Mouse (Mus musculus) lung, embryonic 14.5 days (tissue): ENCODE data around the gene Rdh9. TPM values are rescaled to one million over a fixed set of nuclear protein-coding genes. Genes with fewer than 3 reads are reported as not detected.

ENCODE experiments used
- ATAC-seq: fragments of 200-750 bp; cut with Nextera tagmentation; 2 replicates; pipeline ENCODE4 v1.8.0; 2017; ENCODE audit warnings: mild to moderate bottlenecking, moderate TSS enrichment, moderate library complexity; ENCODE audit not compliant: insufficient read depth
- DNase-seq: peaks from one replicate; pipeline ENCODE4 v3.0.0-alpha.2; 2015
- H3K27ac ChIP-seq: fragments of 300-500 bp; sonication (generic); 2 replicates; pipeline ENCODE4 v1.5.1; 2014; ENCODE audit warnings: low read depth, mild to moderate bottlenecking, moderate library complexity
- H3K27me3 ChIP-seq: fragments of 300-500 bp; sonication (generic); 2 replicates; pipeline ENCODE4 v1.6.1; 2014; ENCODE audit warnings: low read length, control low read depth; ENCODE audit not compliant: insufficient read depth
- H3K36me3 ChIP-seq: fragments of 300-500 bp; sonication (generic); 2 replicates; pipeline ENCODE4 v1.6.1; 2014; ENCODE audit warnings: control low read depth; ENCODE audit not compliant: insufficient read depth
- H3K4me1 ChIP-seq: fragments of 300-500 bp; sonication (generic); 2 replicates; pipeline ENCODE4 v1.6.1; 2014; ENCODE audit warnings: antibody characterized with exemption, control low read depth; ENCODE audit not compliant: insufficient read depth
- H3K4me2 ChIP-seq: fragments of 300-500 bp; sonication (generic); 2 replicates; pipeline ENCODE4 v1.6.1; 2014; ENCODE audit warnings: mild to moderate bottlenecking
- H3K4me3 ChIP-seq: fragments of 300-500 bp; sonication (generic); 2 replicates; pipeline ENCODE4 v1.5.1; 2014; ENCODE audit warnings: low read depth, low read length
- H3K9ac ChIP-seq: fragments of 300-500 bp; sonication (generic); 2 replicates; pipeline ENCODE4 v1.6.1; 2014
- H3K9me3 ChIP-seq: fragments of 300-500 bp; sonication (generic); 2 replicates; pipeline ENCODE4 v1.6.1; 2016; ENCODE audit warnings: low read depth, low read length, control low read depth
- CTCF ChIP-seq: IDR thresholded peaks from 2 replicates; pipeline ENCODE4 v1.5.1; 2016; ENCODE audit warnings: antibody characterized with exemption, low read depth
- WGBS: fragments of 180-500 bp; shearing (Covaris S2); extraction: QIAGEN DNeasy Blood & Tissue Kit; methylation state at CpG from one replicate; pipeline ENCODE4 v1.1.7; 2014; 5-methylcytosine and 5-hydroxymethylcytosine counted together
- polyA plus RNA-seq: library from polyadenylated mRNA; unstranded; fragments of >200 nt; fragmentation: Nextera tagmentation; extraction: Ambion mirVana; gene quantifications from 2 replicates; pipeline ENCODE4 v1.2.1, GENCODE M21; 2014

Gene Rdh9
- polyA plus RNA-seq, 1 experiment from 2014 or later, result not detected

GRCm38 (mm10) chr10:127747254-127747653, 28.9 kb upstream of the Rdh9 start:
- Histone ChIP-seq H3K4me1 (0 out of 2 replicates have a peak, but pooled peaks cover 5% of the 10 kb centered on the region), H3K4me3 (no peak overlapping the region), H3K27me3 (no peaks in the 10 kb centered on the region), H3K9me3 (no peaks in the 10 kb centered on the region), H3K4me2 (no peak overlapping the region), H3K27ac (no peak overlapping the region), H3K9ac (no peak overlapping the region), H3K36me3 (peaks cover 60% of the 10 kb centered on the region)
- TF ChIP-seq CTCF, result no peak
- DNase-seq (no peak), ATAC-seq (no peak)
- WGBS, result 89% methylated on average over 8 of the region's 8 CpGs

- Histone ChIP-seq H3K4me3 (0 out of 2 replicates have a peak overlapping the region, but pooled peaks have one; percentile 24), H3K27me3 (no peaks in the 10 kb centered on the region), H3K4me2 (peak overlapping the region; percentile 54; the same call in 1 of the 2 replicates), H3K4me1 (0 out of 2 replicates have a peak, but pooled peaks cover 5% of the 10 kb centered on the region), H3K36me3 (peaks cover 42% of the 10 kb centered on the region), H3K27ac (no peak overlapping the region), H3K9ac (no peak overlapping the region), H3K9me3 (no peaks in the 10 kb centered on the region)
- no peak for TF ChIP-seq CTCF
- WGBS, result 7% methylated on average over 7 of the region's 8 CpGs
- DNase-seq, result peak; percentile 61
- peak; percentile 60; the same call in 1 of the 2 replicates for ATAC-seq
Observed at GRCm38 (mm10) chr10:127748847-127749612, 27.2 kb upstream of the Rdh9 start.

DNA sequence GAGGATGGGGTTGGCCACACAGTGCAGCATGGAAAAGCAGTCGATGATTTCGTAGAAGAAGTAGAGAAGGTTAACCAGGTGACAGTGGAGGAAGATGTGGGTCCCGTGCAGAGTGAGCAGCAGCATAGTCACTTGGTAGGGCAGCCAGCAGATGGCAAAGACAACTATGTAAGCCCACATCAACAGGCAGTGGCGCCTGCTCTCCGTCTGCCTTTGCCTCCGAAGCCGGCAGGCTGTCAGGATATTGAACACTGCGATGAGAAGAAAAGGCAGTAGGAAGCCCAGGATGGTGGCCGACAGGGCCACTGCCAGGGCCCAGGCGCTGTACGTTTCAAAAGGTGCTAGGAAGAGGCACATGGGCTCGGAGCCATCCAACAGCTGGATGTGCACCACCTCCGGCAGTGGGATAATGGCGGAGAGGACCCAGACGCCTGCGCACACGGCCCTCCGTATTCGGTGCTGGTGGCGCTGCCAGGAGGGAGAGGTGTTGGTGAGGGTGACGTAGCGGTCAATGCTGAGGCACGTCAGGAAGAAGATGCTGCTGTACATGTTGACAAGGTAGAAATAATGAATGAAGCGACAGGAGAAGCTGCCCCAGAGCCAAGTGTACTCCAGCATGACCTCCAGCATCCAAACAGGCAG, 25.9 kb upstream of the Rdh9 start:
- peaks cover 30% of the 10 kb centered on the region for H3K36me3 ChIP-seq
- DNase-seq (no peak), ATAC-seq (no peak)
- no peak for TF ChIP-seq CTCF
- H3K27ac ChIP-seq, result 0 out of 2 replicates have a peak overlapping the region, but pooled peaks have one; percentile 18
- no peaks in the 10 kb centered on the region for H3K27me3 ChIP-seq
- peak overlapping the region; percentile 24 for H3K4me3 ChIP-seq
- H3K4me1 ChIP-seq, result 0 out of 2 replicates have a peak, but pooled peaks cover 5% of the 10 kb centered on the region
- 49% methylated on average over 24 of the region's 24 CpGs for WGBS
- H3K4me2 ChIP-seq, result peak overlapping the region; percentile 54
- no peaks in the 10 kb centered on the region for H3K9me3 ChIP-seq
- H3K9ac ChIP-seq, result no peak overlapping the region; the same call in 1 of the 2 replicates

- peak; percentile 51; the same call in 1 of the 2 replicates for ATAC-seq
- H3K4me3 ChIP-seq, result peak within 1 kb of the TSS; percentile 24
Observed at GRCm38 (mm10) chr10:127751548-127751947, 24.6 kb upstream of the Rdh9 start, which contains the start of gene Gpr182. Gene Gpr182, minus strand, starts transcription at chr10:127751732.

DNA sequence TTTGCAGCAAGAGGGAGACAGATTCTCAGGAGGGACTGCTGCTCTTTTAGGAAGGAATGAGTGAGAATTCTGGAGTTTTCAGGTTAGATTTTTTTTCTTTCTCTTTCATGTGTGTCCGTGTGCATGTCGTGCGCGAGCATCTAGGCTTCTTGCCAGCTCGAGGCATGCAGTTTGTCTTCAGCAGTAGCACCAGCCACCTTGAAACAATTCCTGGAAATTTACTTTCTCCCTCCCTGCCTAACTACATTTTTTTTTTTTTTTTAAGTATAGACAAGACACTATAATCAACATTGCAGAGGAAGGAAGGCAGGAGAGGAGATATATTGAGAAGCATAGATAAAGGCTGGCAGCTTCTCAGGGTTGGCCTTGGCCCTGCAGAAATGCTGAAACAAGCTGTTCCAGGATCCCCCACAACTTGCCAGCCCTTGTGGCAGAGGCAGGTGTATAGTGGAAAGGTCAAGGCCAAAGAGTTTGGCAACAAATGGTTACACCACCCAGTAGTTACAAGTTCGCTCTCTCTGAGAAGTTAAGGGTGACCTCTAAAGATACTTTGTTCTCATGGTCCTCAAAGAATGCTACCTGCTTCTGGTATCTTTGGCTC, 21.5 kb upstream of the Rdh9 start:
- Histone ChIP-seq H3K9me3 (no peaks in the 10 kb centered on the region), H3K4me1 (no peaks in the 10 kb centered on the region), H3K9ac (no peak overlapping the region), H3K4me2 (no peak overlapping the region), H3K27me3 (no peaks in the 10 kb centered on the region), H3K4me3 (no peak overlapping the region), H3K36me3 (no peaks in the 10 kb centered on the region), H3K27ac (no peak overlapping the region)
- DNase-seq, result peak; percentile 59
- TF ChIP-seq CTCF, result no peak
- no peak for ATAC-seq
- 50% methylated on average over 6 of the region's 6 CpGs for WGBS

More at GRCm38 (mm10) chr10:127751548-127751947, 24.6 kb upstream of the Rdh9 start, which contains the start of gene Gpr182:
- no peak within 1 kb of the TSS for H3K9ac ChIP-seq
- WGBS, result 27% methylated on average over 8 of the region's 8 CpGs
- H3K27me3 ChIP-seq, result no peaks in the 10 kb centered on the region
- peaks cover 18% of the 10 kb centered on the region for H3K36me3 ChIP-seq
- H3K4me1 ChIP-seq, result 0 out of 2 replicates have a peak, but pooled peaks cover 5% of the 10 kb centered on the region
- no peak for TF ChIP-seq CTCF
- H3K4me2 ChIP-seq, result peak within 1 kb of the TSS; percentile 54
- DNase-seq, result peak; percentile 61
- H3K27ac ChIP-seq, result no peak within 1 kb of the TSS
- H3K9me3 ChIP-seq, result no peaks in the 10 kb centered on the region

GRCm38 (mm10) chr10:127755246-127755645, 20.9 kb upstream of the Rdh9 start:
- Histone ChIP-seq H3K9me3 (no peaks in the 10 kb centered on the region), H3K4me2 (no peak overlapping the region), H3K4me3 (no peak overlapping the region), H3K36me3 (no peaks in the 10 kb centered on the region), H3K27me3 (no peaks in the 10 kb centered on the region), H3K27ac (no peak overlapping the region), H3K4me1 (no peaks in the 10 kb centered on the region), H3K9ac (no peak overlapping the region)
- WGBS, result 51% methylated on average over 3 of the region's 3 CpGs
- no peak for TF ChIP-seq CTCF
- DNase-seq (no peak), ATAC-seq (no peak)
